Mouse (Mus musculus): Measurements from ENCODE around the gene Tprg.

DNA sequence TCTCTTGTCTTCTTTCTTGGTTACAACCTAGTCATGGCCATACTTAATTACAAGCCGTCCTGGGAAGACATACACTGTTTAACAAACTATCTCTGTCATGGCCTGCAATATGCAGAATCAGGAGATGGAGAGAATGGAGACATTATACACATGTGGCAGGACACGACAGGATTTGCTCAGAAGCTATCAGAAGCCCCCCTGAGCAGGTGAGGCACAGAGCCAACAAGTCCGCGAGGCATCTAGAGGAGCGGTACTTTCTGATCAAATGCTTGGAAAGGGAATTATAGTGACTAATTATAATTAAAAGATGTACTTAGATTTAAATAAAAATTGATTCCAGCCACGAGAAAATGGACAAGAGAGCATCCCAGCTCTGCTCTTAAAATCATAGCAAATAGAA lies 32.0 kb upstream of the Tprg start:
- TF ChIP-seq POLR2A (IDR thresholded peaks at IDR 0.05; ENCODE audit: insufficient read depth, low read depth, low read length), result no peak
- no peak for TF ChIP-seq CTCF (IDR thresholded peaks at IDR 0.05; ENCODE audit: insufficient read depth, low read depth, low read length)
